Mouse (Mus musculus) bone marrow, adult 2 months (tissue): ENCODE data around the gene Sptbn4.

Source experiments
- CTCF ChIP-seq: fragments of 200-500 bp; IDR thresholded peaks from 2 replicates; pipeline ENCODE4 v1.5.1; 2011; ENCODE audit warnings: low read length, control low read depth; ENCODE audit not compliant: control insufficient read depth, insufficient read depth
- POLR2A ChIP-seq: fragments of 200-500 bp; IDR thresholded peaks from 2 replicates; pipeline ENCODE4 v1.6.1; 2011; ENCODE audit warnings: low read depth, mild to moderate bottlenecking, control low read depth, low read length, borderline replicate concordance; ENCODE audit not compliant: control insufficient read depth

DNA sequence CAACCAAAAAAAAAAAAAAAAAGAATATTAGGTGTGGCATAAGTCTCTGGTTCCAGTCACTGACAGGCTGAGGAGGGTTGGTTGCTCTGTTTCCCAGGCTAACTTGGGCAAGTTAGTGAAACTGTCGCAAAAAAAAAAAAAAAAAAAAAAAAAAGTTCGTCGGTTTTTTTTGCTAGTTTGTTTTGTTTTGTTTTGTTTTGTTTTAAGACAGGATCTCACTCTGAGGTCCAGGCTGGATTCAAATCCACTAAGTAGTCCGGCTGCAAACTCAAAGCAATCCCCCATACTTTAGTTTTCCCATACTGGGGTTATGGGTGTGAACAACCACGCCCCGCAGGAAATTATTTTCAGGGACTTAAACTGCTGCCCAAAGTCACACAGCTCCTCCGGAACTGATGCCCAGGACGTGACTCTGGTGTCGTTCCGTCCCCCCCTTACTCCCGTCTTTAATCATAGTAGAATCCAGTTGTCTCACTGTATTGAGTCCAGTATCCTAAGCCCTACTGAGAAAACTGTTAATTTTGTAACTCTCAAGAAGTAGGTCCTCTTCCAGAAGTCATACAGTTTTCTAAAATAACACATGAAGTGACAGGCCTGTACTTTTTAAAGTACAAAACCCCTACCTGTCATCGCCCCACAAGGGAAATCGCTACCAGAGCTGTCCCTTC is 38.8 kb upstream of the Sptbn4 start:
- no peak for TF ChIP-seq POLR2A
- TF ChIP-seq CTCF = no peak
